Mouse (Mus musculus): ENCODE measurements around the gene Rpl22. TPM values are rescaled to one million over a fixed set of nuclear protein-coding genes. Genes with fewer than 3 reads are reported as not detected.
A peak's percentile ranks its signal among the peaks of the same experiment; 100 is the strongest.

Gene Rpl22
- total RNA-seq, 2 experiments from 2014 or later = 165 to 223 TPM

GRCm38 (mm10) chr4:152295916-152296315 lies 29.6 kb upstream of the Rpl22 start:
- no peak for DNase-seq
- intact Hi-C loops (cut with DNase I) = no loop called here

- no peak for DNase-seq
- intact Hi-C loops (cut with DNase I) = no loop called here
These were observed 29.2 kb upstream of the Rpl22 start for GRCm38 (mm10) chr4:152296371-152296770.

GRCm38 (mm10) chr4:152296874-152297861 lies 28.4 kb upstream of the Rpl22 start, which contains the start of gene Icmt:
TSS of gene Icmt (plus strand) at chr4:152297227.
- peak; percentile 99 to 100 for DNase-seq
- intact Hi-C loops (cut with DNase I) = no loop called here

GRCm38 (mm10) chr4:152298836-152299235 lies 26.7 kb upstream of the Rpl22 start:
- intact Hi-C loops (cut with DNase I) = no loop called here
- DNase-seq = no peak

GRCm38 (mm10) chr4:152300375-152300774 lies 25.2 kb upstream of the Rpl22 start:
- no peak for DNase-seq
- intact Hi-C loops (cut with DNase I) = no loop called here

- no peak for DNase-seq
- intact Hi-C loops (cut with DNase I) = no loop called here
These were observed 23.5 kb upstream of the Rpl22 start for GRCm38 (mm10) chr4:152302012-152302411.

GRCm38 (mm10) chr4:152303172-152303571 lies 22.4 kb upstream of the Rpl22 start:
- no peak for DNase-seq

GRCm38 (mm10) chr4:152304685-152305084 lies 20.9 kb upstream of the Rpl22 start:
- DNase-seq = no peak
- intact Hi-C loops (cut with DNase I) = no loop called here

More at GRCm38 (mm10) chr4:152303172-152303571, 22.4 kb upstream of the Rpl22 start:
- intact Hi-C loops (cut with DNase I) = no loop called here

- intact Hi-C loops (cut with DNase I) = no loop called here
- no peak for DNase-seq
These were observed 19.6 kb upstream of the Rpl22 start for GRCm38 (mm10) chr4:152305991-152306390.

GRCm38 (mm10) chr4:152307542-152307941 lies 18.0 kb upstream of the Rpl22 start:
- no peak for DNase-seq
- intact Hi-C loops (cut with DNase I) = no loop called here

- intact Hi-C loops (cut with DNase I) = no loop called here
- DNase-seq = no peak
These were observed 13.4 kb upstream of the Rpl22 start for GRCm38 (mm10) chr4:152312186-152312585.

GRCm38 (mm10) chr4:152313211-152313632 lies 12.3 kb upstream of the Rpl22 start:
- intact Hi-C loops (cut with DNase I) = no loop called here
- DNase-seq = no peak

GRCm38 (mm10) chr4:152313934-152314333 lies 11.6 kb upstream of the Rpl22 start:
- intact Hi-C loops (cut with DNase I) = no loop called here
- DNase-seq = no peak

GRCm38 (mm10) chr4:152315498-152316213 lies 9.9 kb upstream of the Rpl22 start:
- no peak for DNase-seq
- intact Hi-C loops (cut with DNase I) = no loop called here

- no peak for DNase-seq
- intact Hi-C loops (cut with DNase I) = no loop called here
These were observed 7.9 kb upstream of the Rpl22 start for GRCm38 (mm10) chr4:152317631-152318033.

GRCm38 (mm10) chr4:152318517-152319234 lies 6.9 kb upstream of the Rpl22 start, which contains the start of gene Rnf207:
TSS of gene Rnf207 (minus strand) at chr4:152318993.
- intact Hi-C loops (cut with DNase I) = no loop called here
- DNase-seq = peak; percentile 45 to 48

GRCm38 (mm10) chr4:152321464-152321863 lies 4.1 kb upstream of the Rpl22 start:
- DNase-seq = no peak
- intact Hi-C loops (cut with DNase I) = no loop called here

GRCm38 (mm10) chr4:152324641-152325562 lies 640 bp upstream of the Rpl22 start:
- intact Hi-C loops (cut with DNase I) = no loop called here
- DNase-seq = no peak

GRCm38 (mm10) chr4:152326543-152326942 lies 1.0 kb downstream of the Rpl22 start:
- no peak for DNase-seq
- intact Hi-C loops (cut with DNase I) = no loop called here

- intact Hi-C loops (cut with DNase I) = no loop called here
- DNase-seq = no peak
These were observed 3.1 kb downstream of the Rpl22 start for GRCm38 (mm10) chr4:152328691-152329090.

Measured in gastrocnemius, postnatal 36 days (tissue).